In genomic region chr8:86843896-86844295, GRCm38 (mm10) we compare ENCODE assay signal across 8 mouse cellular contexts. TPM values are rescaled to one million over a fixed set of nuclear protein-coding genes. Genes with fewer than 3 reads are reported as not detected.
A peak's percentile ranks its signal among the peaks of the same experiment; 100 is the strongest.
DNase-seq lines count a peak whose midpoint lies in the region; ATAC-seq lines count a peak whose summit lies in the region.

No protein-coding gene starts in this region.

- peak; percentile 31 for DNase-seq in layer of hippocampus, adult 9-11 months
- no peak for DNase-seq in layer of hippocampus, postnatal 36 days
- peak; percentile 70 for DNase-seq in R1 (ENCODE audit: low read depth, low spot score)
- peak; percentile 58 for DNase-seq in embryo, embryonic 10.5 days (ENCODE audit: low spot score)
- no peak for DNase-seq in spleen, postnatal 4 days (ENCODE audit: low spot score in 2 of 2)

- H3K9me3 ChIP-seq in hindbrain, embryonic 13.5 days: no peaks in the 10 kb centered on the region
- H3K9me3 ChIP-seq in lung, embryonic 16.5 days (ENCODE audit: control insufficient read depth, low read length): no peaks in the 10 kb centered on the region
- H3K9me3 ChIP-seq in stomach, embryonic 15.5 days: no peaks in the 10 kb centered on the region

- peaks cover 91% of the 10 kb centered on the region for H3K36me3 ChIP-seq in hindbrain, embryonic 13.5 days
- H3K36me3 ChIP-seq in lung, embryonic 16.5 days (ENCODE audit: control insufficient read depth, insufficient read depth, low read length): peaks cover 28% of the 10 kb centered on the region
- peaks cover 22% of the 10 kb centered on the region for H3K36me3 ChIP-seq in stomach, embryonic 15.5 days

- 62% methylated on average over 8 of the region's 8 CpGs for WGBS in hindbrain, embryonic 13.5 days
- WGBS in lung, embryonic 16.5 days: 62% methylated on average over 8 of the region's 8 CpGs
- 57% methylated on average over 8 of the region's 8 CpGs for WGBS in stomach, embryonic 15.5 days

- no peak overlapping the region for H3K4me3 ChIP-seq in hindbrain, embryonic 13.5 days
- no peak overlapping the region for H3K4me3 ChIP-seq in lung, embryonic 16.5 days (ENCODE audit: low read length)
- H3K4me3 ChIP-seq in stomach, embryonic 15.5 days (replicated peaks): no peak overlapping the region

- H3K27ac ChIP-seq in hindbrain, embryonic 13.5 days: no peak overlapping the region
- no peak overlapping the region for H3K27ac ChIP-seq in lung, embryonic 16.5 days (ENCODE audit: low read length)
- no peak overlapping the region for H3K27ac ChIP-seq in stomach, embryonic 15.5 days

- peak; percentile 32; the same call in 1 of the 2 replicates for ATAC-seq in hindbrain, embryonic 13.5 days (ENCODE audit: low FRiP score)
- peak; percentile 71 for ATAC-seq in lung, embryonic 16.5 days (ENCODE audit: low read depth)
- 0 out of 2 replicates have a peak, but pooled peaks have one; percentile 42 for ATAC-seq in stomach, embryonic 15.5 days (ENCODE audit: insufficient read depth, low FRiP score, low read depth)

- H3K4me1 ChIP-seq in hindbrain, embryonic 13.5 days (replicated peaks): no peaks in the 10 kb centered on the region
- 0 out of 2 replicates have a peak, but pooled peaks cover 4% of the 10 kb centered on the region for H3K4me1 ChIP-seq in lung, embryonic 16.5 days (replicated peaks; ENCODE audit: control insufficient read depth, insufficient read depth, low read length)
- no peaks in the 10 kb centered on the region for H3K4me1 ChIP-seq in stomach, embryonic 15.5 days

- H3K4me2 ChIP-seq in hindbrain, embryonic 13.5 days: no peak overlapping the region
- H3K4me2 ChIP-seq in lung, embryonic 16.5 days (ENCODE audit: low read depth, low read length): no peak overlapping the region
- H3K4me2 ChIP-seq in stomach, embryonic 15.5 days: no peak overlapping the region

- H3K27me3 ChIP-seq in hindbrain, embryonic 13.5 days: no peaks in the 10 kb centered on the region
- no peaks in the 10 kb centered on the region for H3K27me3 ChIP-seq in lung, embryonic 16.5 days (ENCODE audit: control insufficient read depth, insufficient read depth, low read depth, low read length)
- no peaks in the 10 kb centered on the region for H3K27me3 ChIP-seq in stomach, embryonic 15.5 days (replicated peaks)

- H3K9ac ChIP-seq in hindbrain, embryonic 13.5 days: no peak overlapping the region
- no peak overlapping the region for H3K9ac ChIP-seq in lung, embryonic 16.5 days (ENCODE audit: low read length)
- no peak overlapping the region for H3K9ac ChIP-seq in stomach, embryonic 15.5 days

RNA-seq across cellular contexts. Expression of gene N4bp1, which starts 41.2 kb away (rescaled TPM):
- 10 to 100 TPM; 38.5 to 40.9 TPM for total RNA-seq in layer of hippocampus, postnatal 36 days (2021)
- 10.0 and 10.6 TPM in 2 replicates for polyA plus RNA-seq in hindbrain, embryonic 13.5 days (2015; fragmentation: Nextera tagmentation; extraction: Ambion mirVana)
- 6.4 and 7.2 TPM in 2 replicates for polyA plus RNA-seq in lung, embryonic 16.5 days (2015; fragmentation: Nextera tagmentation; extraction: Ambion mirVana)
- polyA plus RNA-seq in stomach, embryonic 15.5 days (2015; fragmentation: Nextera tagmentation; extraction: Ambion mirVana): 9.3 and 9.4 TPM in 2 replicates

Comparison
In these comparisons a context has a peak if more than half of its experiments do, and no peak if none do; other contexts are left out.
1. DNase-seq: peak in layer of hippocampus, adult 9-11 months (single experiment), R1 (single experiment) and embryo, embryonic 10.5 days (single experiment); none in layer of hippocampus, postnatal 36 days (0 of 2) and spleen, postnatal 4 days (0 of 2).
2. Peak in every context shown above with its lines, with median percentiles within 50 percentile points of each other: ATAC-seq.